Mouse (Mus musculus): ENCODE results near the gene Zfp986. TPM values are rescaled to one million over a fixed set of nuclear protein-coding genes. Genes with fewer than 3 reads are reported as not detected.
"Not testable (repeated sequence)": the region's sequence is repeated elsewhere in the genome, so short reads cannot be mapped to it uniquely, and the experiment has no call there.

Zfp986 gene
- not detected in 2 replicates for polyA plus RNA-seq (2011; ENCODE audit: insufficient read length, low read depth, missing spikeins)

DNA sequence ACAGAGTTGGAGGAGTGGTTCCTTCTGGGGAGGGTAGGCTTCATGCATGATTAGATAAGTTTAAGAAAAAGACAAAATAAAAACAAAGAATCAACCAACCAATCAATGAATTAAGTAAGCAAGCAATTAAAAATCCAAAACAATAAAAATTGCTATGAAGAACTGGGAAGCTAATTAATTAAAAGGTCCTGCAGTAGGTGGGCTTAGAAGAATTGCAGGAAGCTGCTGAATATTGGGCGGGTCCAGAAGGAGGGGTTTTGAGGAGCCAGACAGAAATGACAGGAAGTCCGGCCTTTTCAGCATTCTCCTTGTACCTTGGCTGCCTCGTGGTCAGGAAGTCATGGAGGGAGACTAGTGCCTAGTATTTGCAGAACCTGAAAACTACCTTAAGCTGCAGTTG lies at the start of gene Zfp986:
Zfp986 (plus strand) TSS at position 301 of the 400 bp plus-strand sequence.
- not testable (repeated sequence) for H3K4me3 ChIP-seq (ENCODE audit: insufficient read depth, low read length); H3K4me1 ChIP-seq (ENCODE audit: control insufficient read depth, insufficient read depth, low read length); H3K27ac ChIP-seq (ENCODE audit: insufficient read depth, low read length)

DNA sequence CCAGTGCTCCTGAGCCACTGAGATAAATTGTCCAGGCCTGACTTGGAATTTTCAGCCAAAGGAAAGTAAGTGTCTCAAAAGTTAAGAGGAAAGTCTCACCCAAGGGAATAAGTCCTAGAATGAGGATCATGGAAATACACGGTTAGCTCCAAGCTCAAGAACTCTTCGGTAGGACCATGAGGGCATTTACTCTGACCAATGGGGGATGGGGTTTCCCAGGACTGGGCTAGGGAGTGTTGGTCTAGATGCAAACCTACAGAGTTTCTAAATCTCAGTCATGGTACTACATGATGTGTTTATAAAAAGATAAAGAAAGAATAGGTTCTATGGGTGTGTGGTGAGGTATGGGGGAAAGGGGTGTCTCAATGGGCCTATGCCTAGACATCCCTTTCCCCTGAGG lies 48.6 kb upstream of the Zfp986 start:
- not testable (repeated sequence) for H3K27ac ChIP-seq (ENCODE audit: insufficient read depth, low read length); H3K4me3 ChIP-seq (ENCODE audit: insufficient read depth, low read length); H3K4me1 ChIP-seq (ENCODE audit: control insufficient read depth, insufficient read depth, low read length)

DNA sequence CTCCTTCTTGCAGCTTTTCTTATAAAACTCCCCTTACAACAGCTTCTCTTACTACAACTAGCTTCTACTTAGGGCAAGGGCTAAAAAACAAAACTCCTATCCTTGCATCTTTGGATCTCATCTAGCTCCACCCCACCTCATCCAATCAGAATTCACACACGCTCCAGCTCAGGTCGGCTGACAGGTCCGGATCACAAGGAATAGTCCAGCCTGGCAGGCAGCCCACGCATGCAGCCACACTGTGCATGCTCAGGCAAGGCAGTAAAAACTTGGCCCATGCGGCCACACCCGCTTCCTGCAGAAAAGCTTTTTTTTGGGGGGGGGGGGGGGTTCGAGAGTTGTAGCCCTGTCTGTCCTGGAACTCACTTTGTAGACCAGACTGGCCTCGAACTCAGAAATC lies 43.0 kb upstream of the Zfp986 start:
- H3K4me3 ChIP-seq (ENCODE audit: insufficient read depth, low read length); H3K27ac ChIP-seq (ENCODE audit: insufficient read depth, low read length); H3K4me1 ChIP-seq (ENCODE audit: control insufficient read depth, insufficient read depth, low read length): not testable (repeated sequence)

DNA sequence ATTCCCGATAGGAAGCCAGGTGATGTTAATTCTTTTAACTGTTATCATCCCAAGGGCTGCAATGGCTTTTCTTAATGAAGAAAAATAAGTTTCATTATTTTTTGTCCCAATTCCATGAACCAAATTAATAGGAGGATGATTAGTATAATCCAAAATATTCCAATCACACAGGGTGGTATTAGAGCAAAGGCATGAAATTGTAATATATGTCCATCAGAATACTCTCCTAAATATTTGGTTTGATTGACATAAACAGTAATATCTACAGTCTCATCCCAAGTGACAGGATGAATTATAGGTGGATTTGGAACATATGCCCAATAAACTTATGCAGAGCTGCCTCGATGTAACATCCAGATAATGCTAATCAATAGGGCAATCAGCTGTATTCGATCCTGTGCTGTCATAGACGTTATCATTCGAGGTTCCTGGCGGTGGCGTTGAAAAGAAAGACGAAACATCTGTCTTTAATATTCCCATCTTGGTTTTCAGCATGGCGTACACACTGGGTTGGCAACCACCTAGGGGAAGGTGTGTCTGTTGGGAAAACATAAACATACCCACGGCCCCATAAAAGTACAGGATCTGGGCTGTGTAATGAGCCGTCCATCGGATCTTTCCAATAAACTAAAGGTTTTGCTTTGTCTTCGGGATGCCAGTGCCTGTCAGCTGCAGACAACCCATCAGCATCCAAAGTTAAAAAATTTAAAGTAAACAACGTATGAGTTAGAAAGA lies 37.1 kb upstream of the Zfp986 start:
- not testable (repeated sequence) for H3K4me1 ChIP-seq (ENCODE audit: control insufficient read depth, insufficient read depth, low read length); H3K4me3 ChIP-seq (ENCODE audit: insufficient read depth, low read length); H3K27ac ChIP-seq (ENCODE audit: insufficient read depth, low read length)

DNA sequence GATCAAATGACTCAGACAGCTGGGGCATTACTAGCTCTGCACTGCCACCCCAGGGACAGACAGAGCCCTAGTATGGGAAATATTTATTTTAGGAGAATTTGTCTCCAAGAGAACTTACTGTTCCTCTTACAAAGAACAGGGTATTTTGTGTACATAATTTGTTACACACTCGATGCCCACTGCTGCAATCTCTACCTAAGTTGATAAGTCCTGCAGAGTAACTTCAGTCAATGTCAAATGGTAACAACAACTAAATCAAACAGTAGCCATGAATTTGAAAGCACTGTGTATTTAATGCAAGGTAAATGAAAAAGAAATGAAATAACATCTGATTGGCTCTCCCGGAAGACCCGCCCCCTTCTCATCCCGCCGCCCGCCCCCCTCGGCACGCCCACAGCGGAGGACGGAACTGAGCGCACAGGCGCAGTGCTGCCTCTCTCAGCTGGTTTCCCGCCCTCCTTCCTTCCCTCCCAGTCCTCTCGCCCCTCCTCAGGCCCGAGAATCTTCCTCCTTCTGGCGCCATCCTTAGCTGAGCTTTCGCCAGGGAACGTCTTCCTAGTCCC lies 32.2 kb upstream of the Zfp986 start:
- not testable (repeated sequence) for H3K27ac ChIP-seq (ENCODE audit: insufficient read depth, low read length); H3K4me1 ChIP-seq (ENCODE audit: control insufficient read depth, insufficient read depth, low read length); H3K4me3 ChIP-seq (ENCODE audit: insufficient read depth, low read length)

DNA sequence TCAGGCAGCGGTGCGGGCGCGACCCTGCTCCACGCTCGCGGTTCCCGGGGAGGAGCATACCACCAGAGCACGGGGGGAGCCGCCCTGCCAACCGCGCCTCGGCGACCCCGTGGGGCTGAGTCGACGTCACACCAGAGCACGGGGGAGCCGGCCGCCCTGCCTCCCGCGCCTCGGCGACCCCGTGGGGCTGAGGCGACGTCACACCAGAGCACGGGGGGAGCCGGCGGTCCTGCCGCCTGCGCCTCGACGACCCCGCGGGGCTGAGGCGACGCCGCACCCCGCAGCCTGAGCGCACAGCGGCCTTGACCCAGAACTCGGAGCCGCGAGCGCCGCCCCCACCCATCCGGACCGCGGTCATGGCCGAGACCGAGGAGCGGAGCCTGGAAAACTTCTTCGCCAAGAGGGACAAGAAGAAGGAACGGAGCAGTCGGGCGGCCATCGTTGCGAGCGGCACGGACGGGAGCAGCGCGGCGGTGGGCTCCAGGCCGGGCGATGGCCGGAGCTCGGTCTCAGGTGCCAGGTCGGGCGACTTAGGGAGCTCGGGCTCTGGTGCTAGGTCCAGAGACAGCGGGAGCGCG lies 31.6 kb upstream of the Zfp986 start:
- H3K4me1 ChIP-seq (ENCODE audit: control insufficient read depth, insufficient read depth, low read length); H3K4me3 ChIP-seq (ENCODE audit: insufficient read depth, low read length); H3K27ac ChIP-seq (ENCODE audit: insufficient read depth, low read length): not testable (repeated sequence)

DNA sequence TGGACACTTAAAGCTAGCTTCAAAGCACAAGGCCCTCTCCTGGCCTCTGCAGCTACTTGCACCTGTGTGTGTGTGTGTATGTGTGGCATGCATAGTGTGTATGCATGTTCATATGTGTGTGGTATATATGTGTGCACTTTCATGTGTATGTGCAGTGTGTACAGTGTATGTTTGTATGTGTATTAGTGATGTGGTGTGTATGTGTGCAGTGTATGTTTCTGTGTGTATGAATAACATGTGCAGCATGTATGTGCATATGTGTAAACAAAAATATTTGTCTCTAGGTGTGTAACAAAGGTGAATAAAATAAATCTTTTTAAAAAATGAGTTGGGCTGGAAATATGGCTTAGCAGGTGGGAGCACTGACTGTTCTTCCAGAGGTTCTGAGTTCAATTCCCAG lies 21.8 kb upstream of the Zfp986 start:
- not testable (repeated sequence) for H3K27ac ChIP-seq (ENCODE audit: insufficient read depth, low read length); H3K4me3 ChIP-seq (ENCODE audit: insufficient read depth, low read length); H3K4me1 ChIP-seq (ENCODE audit: control insufficient read depth, insufficient read depth, low read length)

- H3K4me3 ChIP-seq (ENCODE audit: insufficient read depth, low read length); H3K4me1 ChIP-seq (ENCODE audit: control insufficient read depth, insufficient read depth, low read length); H3K27ac ChIP-seq (ENCODE audit: insufficient read depth, low read length): not testable (repeated sequence)
Observed at GRCm38 (mm10) chr4:145848183-145848890, 20.3 kb upstream of the Zfp986 start.

DNA sequence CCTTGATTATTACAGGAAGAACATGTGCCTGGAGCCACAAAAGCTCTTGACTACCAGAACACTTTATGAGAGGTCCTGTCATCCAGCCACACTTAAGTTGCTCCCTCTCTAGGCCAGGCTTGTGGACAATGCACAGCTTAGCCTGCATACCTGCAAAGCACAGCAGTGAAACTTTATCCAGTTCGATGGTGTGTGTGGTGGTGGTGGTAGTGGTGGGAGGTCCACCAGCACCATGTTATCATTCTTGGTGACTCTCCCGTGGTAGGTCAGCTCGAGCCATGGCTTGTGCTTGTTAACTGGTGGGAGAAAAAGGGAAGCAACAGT lies 19.7 kb upstream of the Zfp986 start:
- not testable (repeated sequence) for H3K4me1 ChIP-seq (ENCODE audit: control insufficient read depth, insufficient read depth, low read length); H3K27ac ChIP-seq (ENCODE audit: insufficient read depth, low read length); H3K4me3 ChIP-seq (ENCODE audit: insufficient read depth, low read length)

- not testable (repeated sequence) for H3K27ac ChIP-seq (ENCODE audit: insufficient read depth, low read length); H3K4me1 ChIP-seq (ENCODE audit: control insufficient read depth, insufficient read depth, low read length); H3K4me3 ChIP-seq (ENCODE audit: insufficient read depth, low read length)
Observed at GRCm38 (mm10) chr4:145851421-145851820, 17.2 kb upstream of the Zfp986 start.

- H3K27ac ChIP-seq (ENCODE audit: insufficient read depth, low read length); H3K4me1 ChIP-seq (ENCODE audit: control insufficient read depth, insufficient read depth, low read length); H3K4me3 ChIP-seq (ENCODE audit: insufficient read depth, low read length): not testable (repeated sequence)
Observed at GRCm38 (mm10) chr4:145863872-145864271, 4.7 kb upstream of the Zfp986 start.

Other genes starting within 250 kb of the Zfp986 start
- not detected in 2 replicates for gene Zfp980, start 198.1 kb upstream of the Zfp986 start, polyA plus RNA-seq (2011; ENCODE audit: insufficient read length, low read depth, missing spikeins)
- not detected in 2 replicates for gene Zfp987, start 228.5 kb downstream of the Zfp986 start, polyA plus RNA-seq (2011; ENCODE audit: insufficient read length, low read depth, missing spikeins)